Mouse (Mus musculus): Measurements from ENCODE around the gene Gm21119.
"Not testable (repeated sequence)": the region's sequence is repeated elsewhere in the genome, so short reads cannot be mapped to it uniquely, and the experiment has no call there.

The Gm21119 gene

GRCm38 (mm10) chr8:20652976-20653375, 38.3 kb downstream of the Gm21119 start:
- not testable (repeated sequence) for DNase-seq (ENCODE audit: low read depth, low spot score)

GRCm38 (mm10) chr8:20678418-20678817, 63.7 kb downstream of the Gm21119 start:
- not testable (repeated sequence) for DNase-seq (ENCODE audit: low read depth, low spot score)
